Mouse (Mus musculus) forebrain, embryonic 14.5 days (tissue): ENCODE data around the gene Amhr2. TPM values are rescaled to one million over a fixed set of nuclear protein-coding genes. Genes with fewer than 3 reads are reported as not detected.

Experiments used
- ATAC-seq: fragments of 200-750 bp; cut with Nextera tagmentation; 2 replicates; pipeline ENCODE4 v1.8.0; 2017; ENCODE audit warnings: mild to moderate bottlenecking, moderate library complexity
- DNase-seq: peaks from one replicate; pipeline ENCODE4 v3.0.0-alpha.2; 2015; ENCODE audit warnings: low spot score
- H3K27ac ChIP-seq: fragments of 300-500 bp; sonication (generic); 2 replicates; pipeline ENCODE4 v1.5.1; 2014; ENCODE audit warnings: low read depth, mild to moderate bottlenecking, control low read depth, low read length, moderate library complexity
- H3K27me3 ChIP-seq: fragments of 300-500 bp; sonication (generic); replicated peaks from 2 replicates; pipeline ENCODE4 v1.6.1; 2014; ENCODE audit warnings: low read length, control low read depth, mixed read lengths; ENCODE audit not compliant: control insufficient read depth, insufficient read depth
- H3K36me3 ChIP-seq: fragments of 300-500 bp; sonication (generic); 2 replicates; pipeline ENCODE4 v1.6.1; 2014; ENCODE audit warnings: low read length, control low read depth; ENCODE audit not compliant: control insufficient read depth, insufficient read depth
- H3K4me1 ChIP-seq: fragments of 300-500 bp; sonication (generic); 2 replicates; pipeline ENCODE4 v1.6.1; 2014; ENCODE audit warnings: antibody characterized with exemption, low read length, control low read depth; ENCODE audit not compliant: control insufficient read depth, insufficient read depth
- H3K4me2 ChIP-seq: fragments of 300-500 bp; sonication (generic); 2 replicates; pipeline ENCODE4 v1.6.1; 2014; ENCODE audit warnings: mild to moderate bottlenecking, control low read depth, low read length
- H3K4me3 ChIP-seq: fragments of 300-500 bp; sonication (generic); 2 replicates; pipeline ENCODE4 v1.5.1; 2014; ENCODE audit warnings: low read depth, low read length, control low read depth
- H3K9ac ChIP-seq: fragments of 300-500 bp; sonication (generic); 2 replicates; pipeline ENCODE4 v1.6.1; 2014; ENCODE audit warnings: mild to moderate bottlenecking, low read length, control low read depth, moderate library complexity
- H3K9me3 ChIP-seq: fragments of 300-500 bp; sonication (generic); replicated peaks from 2 replicates; pipeline ENCODE4 v1.6.1; 2016; ENCODE audit warnings: low read length, control low read depth, mixed read lengths; ENCODE audit not compliant: control insufficient read depth
- WGBS: fragments of 180-500 bp; shearing (Covaris S2); extraction: QIAGEN DNeasy Blood & Tissue Kit; methylation state at CpG from one replicate; pipeline ENCODE4 v1.1.7; 2014; 5-methylcytosine and 5-hydroxymethylcytosine counted together
- polyA plus RNA-seq: library from polyadenylated mRNA; unstranded; fragments of >200 nt; fragmentation: Nextera tagmentation; extraction: Ambion mirVana; gene quantifications from 2 replicates; pipeline ENCODE4 v1.2.1, GENCODE M21; 2014

Gene Amhr2
- polyA plus RNA-seq, 1 experiment from 2014 or later, result 0.11 TPM

GRCm38 (mm10) chr15:102500479-102500878 lies 55.3 kb downstream of the Amhr2 start:
- H3K9ac ChIP-seq, result no peak overlapping the region
- H3K36me3 ChIP-seq, result peaks cover 97% of the 10 kb centered on the region
- H3K4me3 ChIP-seq, result no peak overlapping the region
- no peaks in the 10 kb centered on the region for H3K4me1 ChIP-seq
- no peaks in the 10 kb centered on the region for H3K9me3 ChIP-seq
- no peak for ATAC-seq
- DNase-seq, result no peak
- no peak overlapping the region for H3K4me2 ChIP-seq
- H3K27ac ChIP-seq, result no peak overlapping the region
- WGBS, result 87% methylated on average over 5 of the region's 5 CpGs
- H3K27me3 ChIP-seq, result no peaks in the 10 kb centered on the region

GRCm38 (mm10) chr15:102501084-102501814 lies 56.1 kb downstream of the Amhr2 start:
- peaks cover 98% of the 10 kb centered on the region for H3K36me3 ChIP-seq
- H3K9me3 ChIP-seq, result no peaks in the 10 kb centered on the region
- no peak overlapping the region for H3K4me3 ChIP-seq
- no peaks in the 10 kb centered on the region for H3K4me1 ChIP-seq
- no peak for DNase-seq
- no peak for ATAC-seq
- 91% methylated on average over 19 of the region's 19 CpGs for WGBS
- no peaks in the 10 kb centered on the region for H3K27me3 ChIP-seq
- H3K27ac ChIP-seq, result no peak overlapping the region
- H3K9ac ChIP-seq, result no peak overlapping the region
- no peak overlapping the region for H3K4me2 ChIP-seq

- ATAC-seq (no peak), DNase-seq (no peak)
- Histone ChIP-seq H3K4me2 (no peak overlapping the region), H3K4me3 (no peak overlapping the region), H3K4me1 (no peaks in the 10 kb centered on the region), H3K36me3 (peaks cover 94% of the 10 kb centered on the region), H3K9me3 (no peaks in the 10 kb centered on the region), H3K27ac (no peak overlapping the region), H3K27me3 (no peaks in the 10 kb centered on the region), H3K9ac (no peak overlapping the region)
- 82% methylated on average over 9 of the region's 9 CpGs for WGBS
Observed at GRCm38 (mm10) chr15:102502254-102502840, 57.2 kb downstream of the Amhr2 start.

GRCm38 (mm10) chr15:102503447-102503846 lies 58.3 kb downstream of the Amhr2 start, which contains the start of gene Gm10337:
Gene Gm10337 (plus strand): TSS chr15:102503722.
- DNase-seq, result no peak
- no peak within 1 kb of the TSS for H3K27ac ChIP-seq

More at GRCm38 (mm10) chr15:102503447-102503846, 58.3 kb downstream of the Amhr2 start, which contains the start of gene Gm10337:
- no peak within 1 kb of the TSS for H3K9ac ChIP-seq
- H3K36me3 ChIP-seq, result peaks cover 91% of the 10 kb centered on the region
- H3K4me1 ChIP-seq, result no peaks in the 10 kb centered on the region
- no peak within 1 kb of the TSS for H3K4me3 ChIP-seq
- no peaks in the 10 kb centered on the region for H3K9me3 ChIP-seq
- 88% methylated on average over 1 of the region's 1 CpGs for WGBS
- no peak within 1 kb of the TSS for H3K4me2 ChIP-seq
- ATAC-seq, result no peak
- H3K27me3 ChIP-seq, result no peaks in the 10 kb centered on the region

Other genes starting within 250 kb of the Amhr2 start
- gene Zfp740, start 242.1 kb upstream of the Amhr2 start, polyA plus RNA-seq, result 52.1 and 60.4 TPM in 2 replicates
- gene Csad, start 240.6 kb upstream of the Amhr2 start, polyA plus RNA-seq, result 23.3 and 25.6 TPM in 2 replicates
- 0.38 and 0.49 TPM in 2 replicates for gene Itgb7, start 213.4 kb upstream of the Amhr2 start, polyA plus RNA-seq
- gene Rarg, start 187.8 kb upstream of the Amhr2 start, polyA plus RNA-seq, result 4.0 and 5.3 TPM in 2 replicates
- gene Gm9918, start 174.8 kb upstream of the Amhr2 start, polyA plus RNA-seq, result not detected in 2 replicates
- 43.8 and 48.8 TPM in 2 replicates for gene Mfsd5, start 165.9 kb upstream of the Amhr2 start, polyA plus RNA-seq
- gene Espl1, start 149.1 kb upstream of the Amhr2 start, polyA plus RNA-seq, result 11.5 and 13.5 TPM in 2 replicates
- 509 and 642 TPM in 2 replicates for gene Pfdn5, start 119.3 kb upstream of the Amhr2 start, polyA plus RNA-seq
- gene Myg1, start 113.7 kb upstream of the Amhr2 start, polyA plus RNA-seq, result 90.9 and 108 TPM in 2 replicates
- gene Aaas, start 94.6 kb upstream of the Amhr2 start, polyA plus RNA-seq, result 43.2 and 48.2 TPM in 2 replicates
- gene Sp7, start 78.2 kb upstream of the Amhr2 start, polyA plus RNA-seq, result 0.33 and 0.39 TPM in 2 replicates
- gene Sp1, start 39.2 kb upstream of the Amhr2 start, polyA plus RNA-seq, result 6.6 and 7.0 TPM in 2 replicates
- gene Prr13, start 13.7 kb downstream of the Amhr2 start, polyA plus RNA-seq, result 103 and 116 TPM in 2 replicates
- 187 and 226 TPM in 2 replicates for gene Pcbp2, start 25.2 kb downstream of the Amhr2 start, polyA plus RNA-seq
- 13.4 TPM in 1 of 2 replicates, not detected in the other for gene Gm10337, start 58.4 kb downstream of the Amhr2 start, polyA plus RNA-seq
- gene Map3k12, start 71.7 kb downstream of the Amhr2 start, polyA plus RNA-seq, result 28.6 and 36.9 TPM in 2 replicates
- gene Tarbp2, start 72.8 kb downstream of the Amhr2 start, polyA plus RNA-seq, result 83.9 and 90.7 TPM in 2 replicates
- 1.3 and 1.4 TPM in 2 replicates for gene Npff, start 79.6 kb downstream of the Amhr2 start, polyA plus RNA-seq
- gene Gm28047, start 179.7 kb downstream of the Amhr2 start, polyA plus RNA-seq, result not detected in 2 replicates
- gene Atf7, start 180.1 kb downstream of the Amhr2 start, polyA plus RNA-seq, result 12.6 and 15.4 TPM in 2 replicates
- 62.4 and 88.3 TPM in 2 replicates for gene Atp5g2, start 227.0 kb downstream of the Amhr2 start, polyA plus RNA-seq